In the genomic region with DNA sequence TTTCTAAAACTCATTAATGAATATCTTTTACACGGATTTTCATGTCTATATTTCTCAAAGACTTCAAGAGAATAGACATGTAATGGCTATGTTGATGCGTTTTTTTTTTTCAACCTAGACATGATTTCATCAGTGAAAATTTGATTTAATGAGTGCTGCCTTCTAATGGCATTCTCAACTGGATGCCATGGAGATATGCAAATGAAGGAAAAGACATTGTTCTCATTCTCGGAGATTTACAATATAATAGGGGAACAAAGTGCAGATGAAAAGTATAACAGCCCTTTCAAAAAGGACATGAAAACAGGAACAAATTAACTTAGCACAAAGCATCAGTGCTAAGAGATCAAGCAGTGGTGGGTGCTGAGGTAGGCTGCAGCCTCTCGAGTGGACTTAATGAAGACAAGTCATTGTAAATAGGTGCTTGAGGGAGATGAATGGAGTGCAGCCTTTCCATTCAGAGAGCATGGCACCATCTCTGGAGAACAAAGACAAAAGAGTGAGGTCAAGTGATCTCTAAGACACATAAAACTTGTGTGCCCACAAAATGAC, we compare ENCODE assay signal across 8 mouse cellular contexts.
"Had no signal": no experiment of that assay in that cellular context is flagged by ENCODE, and none has a peak within 500 bp of the region (broad histone marks: within the 10 kb centered on the region; RNA-seq: fewer than 3 reads in every experiment).

No protein-coding gene starts in this region.

- H3K9ac ChIP-seq: limb, embryonic 13.5 days; liver, embryonic 14.5 days had no signal

- H3K4me1 ChIP-seq: limb, embryonic 13.5 days had no signal

- H3K27me3 ChIP-seq: limb, embryonic 13.5 days had no signal

- H3K36me3 ChIP-seq: limb, embryonic 13.5 days had no signal

- H3K4me2 ChIP-seq: limb, embryonic 13.5 days had no signal

- DNase-seq: kidney, postnatal 10 days; kidney, postnatal 4 days; left cerebral cortex, postnatal 4 days; lung, adult 18-20 months had no signal

- H3K9me3 ChIP-seq: limb, embryonic 13.5 days had no signal

- H3K27ac ChIP-seq: layer of hippocampus, adult 2 months; limb, embryonic 13.5 days; liver, embryonic 14.5 days; stomach, postnatal 0 days had no signal

- H3K4me3 ChIP-seq: layer of hippocampus, adult 2 months; limb, embryonic 13.5 days had no signal
